Mouse (Mus musculus): Measurements from ENCODE around the gene Dbil5. TPM values are rescaled to one million over a fixed set of nuclear protein-coding genes. Genes with fewer than 3 reads are reported as not detected.
A peak's percentile ranks its signal among the peaks of the same experiment; 100 is the strongest.

Gene Dbil5
- polyA plus RNA-seq, 1 experiment from 2014 or later = 2.0 TPM

DNA sequence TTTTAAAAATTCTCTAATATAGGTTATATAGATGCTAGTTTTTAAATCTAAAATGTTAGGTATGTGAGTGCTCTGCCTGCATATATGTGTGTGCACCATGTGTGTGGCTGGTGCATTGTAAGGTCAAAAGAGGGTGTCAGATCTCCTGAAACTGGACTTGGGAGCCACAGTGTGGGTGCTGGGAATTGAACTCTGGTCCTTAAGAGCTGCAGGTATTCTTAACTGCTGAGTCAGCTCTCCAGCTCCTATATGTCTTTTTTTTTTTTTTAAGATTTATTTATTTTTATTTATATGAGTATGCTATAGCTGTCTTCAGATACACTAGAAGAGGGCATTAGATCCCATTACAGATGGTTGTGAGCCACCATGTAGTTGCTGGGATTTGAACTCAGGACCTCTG, 29.0 kb downstream of the Dbil5 start:
- H3K36me3 ChIP-seq (ENCODE audit: control insufficient read depth, insufficient read depth, low read length) = peaks cover 31% of the 10 kb centered on the region
- H3K27ac ChIP-seq (ENCODE audit: low read depth) = no peak overlapping the region
- no peak for DNase-seq (ENCODE audit: low spot score)
- H3K4me1 ChIP-seq (replicated peaks; ENCODE audit: control insufficient read depth, insufficient read depth, low read length) = peaks cover 14% of the 10 kb centered on the region; the same call in 1 of the 2 replicates
- H3K4me2 ChIP-seq (ENCODE audit: low read length) = no peak overlapping the region
- ATAC-seq (replicated peaks; ENCODE audit: low FRiP score, low TSS enrichment, low read depth) = no peak
- H3K4me3 ChIP-seq (ENCODE audit: low read depth, low read length) = no peak overlapping the region
- no peak overlapping the region for H3K9ac ChIP-seq (ENCODE audit: low read length)
- H3K27me3 ChIP-seq (replicated peaks; ENCODE audit: control insufficient read depth, insufficient read depth, low read length) = no peaks in the 10 kb centered on the region
- H3K9me3 ChIP-seq (ENCODE audit: control insufficient read depth, low read length) = no peaks in the 10 kb centered on the region

DNA sequence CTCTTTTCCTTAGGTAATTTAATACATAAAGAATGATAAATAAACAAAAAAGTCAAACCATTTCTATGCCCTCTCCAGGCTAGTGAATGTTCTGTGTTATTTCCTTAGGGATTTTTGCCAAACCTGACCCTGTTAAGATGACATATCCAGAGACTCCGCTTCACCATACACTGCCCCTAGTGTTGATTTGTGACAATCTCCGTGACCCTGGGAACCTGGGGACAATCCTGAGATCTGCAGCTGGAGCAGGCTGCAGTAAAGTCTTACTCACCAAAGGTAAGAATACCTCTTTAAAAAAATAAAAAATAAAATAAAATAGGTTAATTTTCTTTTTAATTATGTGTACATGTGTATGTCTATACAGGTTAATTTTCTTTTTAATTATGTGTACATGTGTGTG, 29.8 kb downstream of the Dbil5 start:
- Histone ChIP-seq H3K4me2 (ENCODE audit: low read length) (no peak overlapping the region), H3K9ac (ENCODE audit: low read length) (no peak overlapping the region), H3K4me3 (ENCODE audit: low read depth, low read length) (no peak overlapping the region), H3K27ac (ENCODE audit: low read depth) (no peak overlapping the region), H3K27me3 (replicated peaks; ENCODE audit: control insufficient read depth, insufficient read depth, low read length) (no peaks in the 10 kb centered on the region), H3K36me3 (ENCODE audit: control insufficient read depth, insufficient read depth, low read length) (peaks cover 31% of the 10 kb centered on the region), H3K4me1 (replicated peaks; ENCODE audit: control insufficient read depth, insufficient read depth, low read length) (peaks cover 13% of the 10 kb centered on the region; the same call in 1 of the 2 replicates), H3K9me3 (ENCODE audit: control insufficient read depth, low read length) (no peaks in the 10 kb centered on the region)
- WGBS = 44% methylated on average over 2 of the region's 2 CpGs
- ATAC-seq (replicated peaks; ENCODE audit: low FRiP score, low TSS enrichment, low read depth) (no peak), DNase-seq (ENCODE audit: low spot score) (no peak)

DNA sequence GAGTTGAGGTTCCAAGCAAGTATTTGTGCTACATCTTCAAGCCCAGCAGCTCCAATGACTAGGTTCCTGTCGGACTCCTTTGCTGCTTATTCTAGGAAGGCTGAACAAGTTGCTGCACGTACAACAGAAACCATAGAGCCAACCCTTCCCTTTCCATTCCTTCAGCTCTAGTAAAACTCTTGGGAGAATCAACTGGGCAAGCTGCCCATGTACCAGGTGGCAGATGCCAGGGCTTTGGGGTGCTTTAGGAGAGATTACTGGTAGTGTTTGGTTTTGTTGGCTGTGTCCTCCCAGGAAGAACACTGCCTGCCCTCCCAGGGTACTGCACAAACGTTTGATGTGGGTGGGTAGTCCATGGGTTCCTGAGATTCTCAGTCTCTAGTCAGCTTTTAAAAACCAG, 34.6 kb downstream of the Dbil5 start:
- no peaks in the 10 kb centered on the region for H3K27me3 ChIP-seq (replicated peaks; ENCODE audit: control insufficient read depth, insufficient read depth, low read length)
- no peak overlapping the region for H3K9ac ChIP-seq (ENCODE audit: low read length)
- H3K4me1 ChIP-seq (replicated peaks; ENCODE audit: control insufficient read depth, insufficient read depth, low read length) = no peaks in the 10 kb centered on the region
- no peak overlapping the region for H3K27ac ChIP-seq (ENCODE audit: low read depth)
- ATAC-seq (replicated peaks; ENCODE audit: low FRiP score, low TSS enrichment, low read depth) = no peak
- 56% methylated on average over 3 of the region's 3 CpGs for WGBS
- H3K36me3 ChIP-seq (ENCODE audit: control insufficient read depth, insufficient read depth, low read length) = peaks cover 32% of the 10 kb centered on the region
- no peak for DNase-seq (ENCODE audit: low spot score)
- H3K9me3 ChIP-seq (ENCODE audit: control insufficient read depth, low read length) = no peaks in the 10 kb centered on the region
- H3K4me2 ChIP-seq (ENCODE audit: low read length) = no peak overlapping the region
- H3K4me3 ChIP-seq (ENCODE audit: low read depth, low read length) = no peak overlapping the region

DNA sequence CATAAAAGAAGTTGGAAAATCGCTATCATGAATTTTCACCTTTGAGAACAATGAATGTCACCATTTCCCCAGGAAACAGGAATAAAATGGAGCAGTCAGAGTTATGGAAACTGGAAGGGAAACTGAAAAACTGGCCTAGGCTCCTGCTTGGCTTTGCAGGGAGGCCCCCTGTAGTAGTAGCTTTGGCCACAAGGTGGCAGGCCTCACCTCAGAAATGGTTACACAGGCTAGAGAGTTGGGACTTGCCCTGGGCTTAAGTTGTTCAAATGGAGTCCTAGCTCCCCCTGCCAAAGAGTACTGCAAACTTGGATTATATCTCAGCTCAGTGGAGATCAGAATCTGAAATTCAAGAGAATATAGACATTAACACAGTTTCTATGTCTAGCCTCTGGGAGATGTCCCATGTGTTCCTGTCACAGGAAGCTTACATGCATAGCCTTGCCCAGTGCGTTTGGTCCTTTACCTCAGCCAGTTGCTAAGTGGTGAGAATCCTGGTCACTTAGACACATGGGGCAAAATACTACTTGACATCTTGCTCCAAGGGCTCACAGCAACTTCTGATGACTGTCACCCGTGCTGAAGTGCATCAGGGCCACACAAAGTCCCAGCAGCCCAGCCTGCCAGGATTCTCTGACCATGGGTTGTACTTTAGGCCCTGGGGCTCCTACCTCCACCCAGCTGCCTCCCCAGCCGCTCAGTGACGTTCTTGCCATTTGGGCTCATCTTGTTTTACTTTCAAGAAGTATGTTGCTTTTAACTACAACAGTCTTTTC, 35.9 kb downstream of the Dbil5 start:
- H3K4me1 ChIP-seq (replicated peaks; ENCODE audit: control insufficient read depth, insufficient read depth, low read length) = no peaks in the 10 kb centered on the region
- DNase-seq (ENCODE audit: low spot score) (peak; percentile 97), ATAC-seq (replicated peaks; ENCODE audit: low FRiP score, low TSS enrichment, low read depth) (peak; percentile 78; the same call in 1 of the 2 replicates)
- peak overlapping the region; percentile 36; the same call in 1 of the 2 replicates for H3K27ac ChIP-seq (ENCODE audit: low read depth)
- no peaks in the 10 kb centered on the region for H3K9me3 ChIP-seq (ENCODE audit: control insufficient read depth, low read length)
- H3K27me3 ChIP-seq (replicated peaks; ENCODE audit: control insufficient read depth, insufficient read depth, low read length) = no peaks in the 10 kb centered on the region
- H3K9ac ChIP-seq (ENCODE audit: low read length) = no peak overlapping the region
- peaks cover 35% of the 10 kb centered on the region for H3K36me3 ChIP-seq (ENCODE audit: control insufficient read depth, insufficient read depth, low read length)
- 52% methylated on average over 5 of the region's 5 CpGs for WGBS
- H3K4me3 ChIP-seq (ENCODE audit: low read depth, low read length) = no peak overlapping the region
- H3K4me2 ChIP-seq (ENCODE audit: low read length) = no peak overlapping the region

DNA sequence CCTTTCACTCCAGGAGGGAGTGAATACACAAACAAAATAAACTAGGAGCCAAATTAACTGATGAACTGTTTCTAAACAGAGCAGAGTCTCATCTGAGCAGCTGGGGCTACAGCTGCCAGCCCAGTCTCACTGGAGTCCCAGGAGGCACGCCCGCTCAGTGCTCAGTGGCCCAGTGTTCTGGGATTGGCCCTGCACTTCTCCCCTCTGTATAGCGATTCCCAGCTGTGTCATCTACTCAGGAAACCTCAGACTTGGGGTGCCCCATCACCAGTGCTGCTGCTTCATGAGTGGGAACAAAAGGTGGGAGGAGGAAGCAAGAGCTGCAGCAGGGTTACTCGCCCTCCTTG, 36.5 kb downstream of the Dbil5 start:
- peak overlapping the region; percentile 36; the same call in 1 of the 2 replicates for H3K27ac ChIP-seq (ENCODE audit: low read depth)
- DNase-seq (ENCODE audit: low spot score) (no peak), ATAC-seq (replicated peaks; ENCODE audit: low FRiP score, low TSS enrichment, low read depth) (0 out of 2 replicates have a peak, but pooled peaks have one; percentile 38)
- no peak overlapping the region for H3K4me2 ChIP-seq (ENCODE audit: low read length)
- no peaks in the 10 kb centered on the region for H3K27me3 ChIP-seq (replicated peaks; ENCODE audit: control insufficient read depth, insufficient read depth, low read length)
- H3K9ac ChIP-seq (ENCODE audit: low read length) = no peak overlapping the region
- peaks cover 34% of the 10 kb centered on the region for H3K36me3 ChIP-seq (ENCODE audit: control insufficient read depth, insufficient read depth, low read length)
- H3K9me3 ChIP-seq (ENCODE audit: control insufficient read depth, low read length) = no peaks in the 10 kb centered on the region
- no peaks in the 10 kb centered on the region for H3K4me1 ChIP-seq (replicated peaks; ENCODE audit: control insufficient read depth, insufficient read depth, low read length)
- WGBS = 67% methylated on average over 4 of the region's 4 CpGs
- H3K4me3 ChIP-seq (ENCODE audit: low read depth, low read length) = no peak overlapping the region

DNA sequence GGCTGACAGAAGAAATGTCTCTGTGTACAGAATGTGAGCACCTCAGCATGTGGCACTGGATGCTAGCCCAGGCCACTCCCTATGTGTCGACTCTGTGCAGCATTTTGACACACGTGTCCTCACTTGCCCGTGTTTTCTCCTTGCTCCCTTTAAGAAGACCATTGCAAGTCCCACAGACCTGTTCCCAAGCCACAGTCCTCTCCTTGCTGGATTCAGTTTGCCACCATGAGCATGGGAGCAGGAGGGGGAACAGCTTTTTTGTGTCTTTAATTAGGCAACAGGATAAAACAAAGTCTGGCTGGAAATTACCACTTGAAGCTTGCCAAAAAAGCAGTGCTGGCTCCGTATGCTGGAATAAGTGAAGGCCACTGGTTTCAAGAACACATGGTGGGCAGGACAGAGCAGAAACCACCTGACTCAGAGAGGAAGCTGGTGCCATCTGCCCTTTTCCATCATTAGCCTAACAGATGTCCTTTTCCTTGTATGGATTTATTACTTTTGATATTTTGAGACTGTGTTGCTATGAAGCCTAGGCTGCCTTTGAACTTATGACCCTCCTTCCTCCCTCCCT, 38.1 kb downstream of the Dbil5 start:
- H3K27ac ChIP-seq (ENCODE audit: low read depth) = no peak overlapping the region
- ATAC-seq (replicated peaks; ENCODE audit: low FRiP score, low TSS enrichment, low read depth) (no peak), DNase-seq (ENCODE audit: low spot score) (no peak)
- H3K9ac ChIP-seq (ENCODE audit: low read length) = no peak overlapping the region
- 76% methylated on average over 4 of the region's 4 CpGs for WGBS
- peaks cover 30% of the 10 kb centered on the region for H3K36me3 ChIP-seq (ENCODE audit: control insufficient read depth, insufficient read depth, low read length)
- H3K9me3 ChIP-seq (ENCODE audit: control insufficient read depth, low read length) = no peaks in the 10 kb centered on the region
- H3K27me3 ChIP-seq (replicated peaks; ENCODE audit: control insufficient read depth, insufficient read depth, low read length) = no peaks in the 10 kb centered on the region
- no peaks in the 10 kb centered on the region for H3K4me1 ChIP-seq (replicated peaks; ENCODE audit: control insufficient read depth, insufficient read depth, low read length)
- H3K4me3 ChIP-seq (ENCODE audit: low read depth, low read length) = no peak overlapping the region
- no peak overlapping the region for H3K4me2 ChIP-seq (ENCODE audit: low read length)

DNA sequence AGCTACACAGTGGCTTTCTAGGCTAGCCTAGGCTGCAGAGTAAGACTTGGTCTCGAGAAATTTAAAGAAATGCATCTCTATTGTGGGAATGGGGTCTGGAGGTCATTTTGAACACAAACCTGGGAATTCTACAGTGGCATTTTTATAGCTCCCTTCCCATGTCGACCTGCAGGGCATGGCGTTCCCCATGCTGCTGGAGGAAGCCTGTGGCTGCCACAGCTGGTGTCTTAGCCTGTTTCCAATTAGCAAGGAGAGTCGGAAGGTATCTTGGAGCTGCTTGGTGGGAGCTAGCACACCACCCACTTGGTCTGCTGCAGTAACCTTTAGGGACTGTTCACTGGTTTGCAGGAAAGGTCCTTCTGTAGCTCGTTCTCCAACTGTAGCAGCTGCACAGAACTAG, 38.7 kb downstream of the Dbil5 start:
- DNase-seq (ENCODE audit: low spot score) (no peak), ATAC-seq (replicated peaks; ENCODE audit: low FRiP score, low TSS enrichment, low read depth) (no peak)
- H3K9me3 ChIP-seq (ENCODE audit: control insufficient read depth, low read length) = no peaks in the 10 kb centered on the region
- H3K27ac ChIP-seq (ENCODE audit: low read depth) = no peak overlapping the region
- no peak overlapping the region for H3K4me3 ChIP-seq (ENCODE audit: low read depth, low read length)
- no peaks in the 10 kb centered on the region for H3K27me3 ChIP-seq (replicated peaks; ENCODE audit: control insufficient read depth, insufficient read depth, low read length)
- H3K4me1 ChIP-seq (replicated peaks; ENCODE audit: control insufficient read depth, insufficient read depth, low read length) = no peaks in the 10 kb centered on the region
- peaks cover 30% of the 10 kb centered on the region for H3K36me3 ChIP-seq (ENCODE audit: control insufficient read depth, insufficient read depth, low read length)
- H3K4me2 ChIP-seq (ENCODE audit: low read length) = no peak overlapping the region
- no peak overlapping the region for H3K9ac ChIP-seq (ENCODE audit: low read length)
- WGBS = 27% methylated on average over 5 of the region's 5 CpGs

DNA sequence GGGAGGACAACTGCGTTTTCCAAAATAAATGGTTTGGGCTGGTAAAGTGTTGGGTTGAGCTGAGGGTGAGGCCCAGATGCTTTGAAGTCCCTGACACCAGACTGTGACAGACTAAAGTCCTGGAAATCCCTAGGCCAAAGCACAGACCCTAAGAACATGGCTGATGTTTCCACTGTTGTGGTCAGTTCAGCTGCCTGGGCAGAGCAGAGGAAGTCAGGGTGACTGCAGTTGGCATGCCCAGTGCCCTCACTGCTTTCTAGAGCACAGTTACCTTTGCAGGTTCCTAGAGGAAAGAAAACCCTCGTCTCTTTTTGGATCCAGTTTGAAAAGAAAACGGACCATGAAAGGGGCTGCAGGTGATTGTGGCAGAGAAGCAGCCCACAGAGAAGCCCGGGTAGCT, 40.0 kb downstream of the Dbil5 start:
- H3K27ac ChIP-seq (ENCODE audit: low read depth) = no peak overlapping the region
- H3K4me2 ChIP-seq (ENCODE audit: low read length) = no peak overlapping the region
- no peaks in the 10 kb centered on the region for H3K9me3 ChIP-seq (ENCODE audit: control insufficient read depth, low read length)
- no peaks in the 10 kb centered on the region for H3K4me1 ChIP-seq (replicated peaks; ENCODE audit: control insufficient read depth, insufficient read depth, low read length)
- no peak overlapping the region for H3K9ac ChIP-seq (ENCODE audit: low read length)
- no peaks in the 10 kb centered on the region for H3K27me3 ChIP-seq (replicated peaks; ENCODE audit: control insufficient read depth, insufficient read depth, low read length)
- DNase-seq (ENCODE audit: low spot score) (no peak), ATAC-seq (replicated peaks; ENCODE audit: low FRiP score, low TSS enrichment, low read depth) (no peak)
- H3K36me3 ChIP-seq (ENCODE audit: control insufficient read depth, insufficient read depth, low read length) = peaks cover 38% of the 10 kb centered on the region
- H3K4me3 ChIP-seq (ENCODE audit: low read depth, low read length) = no peak overlapping the region
- 63% methylated on average over 4 of the region's 4 CpGs for WGBS

DNA sequence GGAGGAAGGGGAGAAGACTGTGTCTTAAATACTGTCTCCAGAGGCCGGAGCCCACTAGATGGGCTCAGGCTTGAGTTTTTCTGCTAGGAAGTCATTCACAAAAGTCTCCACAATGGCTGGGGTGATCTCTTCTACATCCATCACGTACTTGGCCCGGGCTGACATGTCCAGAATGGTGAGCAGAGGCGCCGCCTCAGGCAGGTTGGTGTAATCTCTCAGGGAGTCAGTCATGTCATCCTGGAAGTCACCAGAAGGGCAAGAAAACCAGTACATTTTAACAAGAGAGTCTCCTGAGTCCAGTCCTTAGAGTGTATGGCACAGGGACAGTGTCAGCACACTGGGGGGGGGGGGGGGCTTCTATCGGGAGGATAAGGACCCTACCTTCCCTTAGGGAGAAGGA, 41.1 kb downstream of the Dbil5 start:
- H3K36me3 ChIP-seq (ENCODE audit: control insufficient read depth, insufficient read depth, low read length) = peaks cover 41% of the 10 kb centered on the region
- H3K27ac ChIP-seq (ENCODE audit: low read depth) = no peak overlapping the region
- no peak overlapping the region for H3K4me2 ChIP-seq (ENCODE audit: low read length)
- 81% methylated on average over 5 of the region's 6 CpGs for WGBS
- no peak overlapping the region for H3K4me3 ChIP-seq (ENCODE audit: low read depth, low read length)
- no peak for ATAC-seq (replicated peaks; ENCODE audit: low FRiP score, low TSS enrichment, low read depth)
- H3K9ac ChIP-seq (ENCODE audit: low read length) = no peak overlapping the region
- no peaks in the 10 kb centered on the region for H3K9me3 ChIP-seq (ENCODE audit: control insufficient read depth, low read length)
- DNase-seq (ENCODE audit: low spot score) = no peak
- H3K27me3 ChIP-seq (replicated peaks; ENCODE audit: control insufficient read depth, insufficient read depth, low read length) = no peaks in the 10 kb centered on the region
- 0 out of 2 replicates have a peak, but pooled peaks cover 4% of the 10 kb centered on the region for H3K4me1 ChIP-seq (replicated peaks; ENCODE audit: control insufficient read depth, insufficient read depth, low read length)
